Mouse (Mus musculus) midbrain, embryonic 16.5 days (tissue): Measurements from ENCODE around the gene Cdc37l1. TPM values are rescaled to one million over a fixed set of nuclear protein-coding genes. Genes with fewer than 3 reads are reported as not detected.

Experiments
- ATAC-seq: fragments of 200-750 bp; cut with Nextera tagmentation; 2 replicates; pipeline ENCODE4 v1.8.0; 2017; ENCODE audit warnings: moderate TSS enrichment
- H3K27ac ChIP-seq: fragments of 300-500 bp; sonication (generic); 2 replicates; pipeline ENCODE4 v1.5.1; 2014; ENCODE audit warnings: mild to moderate bottlenecking, low read length, mixed read lengths
- H3K27me3 ChIP-seq: fragments of 300-500 bp; sonication (generic); 2 replicates; pipeline ENCODE4 v1.6.1; 2014; ENCODE audit warnings: low read depth, low read length, mixed read lengths; ENCODE audit not compliant: control insufficient read depth, insufficient read depth
- H3K36me3 ChIP-seq: fragments of 300-500 bp; sonication (generic); 2 replicates; pipeline ENCODE4 v1.6.1; 2014; ENCODE audit warnings: mild to moderate bottlenecking, low read length, moderate library complexity, mixed read lengths; ENCODE audit not compliant: control insufficient read depth, insufficient read depth
- H3K4me1 ChIP-seq: fragments of 300-500 bp; sonication (generic); 2 replicates; pipeline ENCODE4 v1.6.1; 2014; ENCODE audit warnings: mild to moderate bottlenecking, low read length, mixed read lengths; ENCODE audit not compliant: control insufficient read depth, insufficient read depth
- H3K4me2 ChIP-seq: fragments of 300-500 bp; sonication (generic); 2 replicates; pipeline ENCODE4 v1.6.1; 2014; ENCODE audit warnings: mild to moderate bottlenecking, low read length, mixed read lengths
- H3K4me3 ChIP-seq: fragments of 300-500 bp; sonication (generic); 2 replicates; pipeline ENCODE4 v1.5.1; 2014; ENCODE audit warnings: low read depth, mild to moderate bottlenecking, low read length, moderate library complexity, mixed read lengths
- H3K9ac ChIP-seq: fragments of 300-500 bp; sonication (generic); 2 replicates; pipeline ENCODE4 v1.6.1; 2014; ENCODE audit warnings: low read depth, low read length, mixed read lengths
- H3K9me3 ChIP-seq: fragments of 300-500 bp; sonication (generic); replicated peaks from 2 replicates; pipeline ENCODE4 v1.6.1; 2014; ENCODE audit warnings: mild to moderate bottlenecking, low read length, mixed read lengths; ENCODE audit not compliant: control insufficient read depth, poor library complexity, severe bottlenecking
- WGBS: fragments of 180-500 bp; shearing (Covaris S2); extraction: QIAGEN DNeasy Blood & Tissue Kit; methylation state at CpG from one replicate; pipeline ENCODE4 v1.1.7; 2014; 5-methylcytosine and 5-hydroxymethylcytosine counted together
- polyA plus RNA-seq: library from polyadenylated mRNA; unstranded; fragments of >200 nt; fragmentation: Nextera tagmentation; extraction: Ambion mirVana; gene quantifications from 2 replicates; pipeline ENCODE4 v1.2.1, GENCODE M21; 2015

Cdc37l1 gene
- polyA plus RNA-seq, 1 experiment from 2014 or later: 48.9 TPM

DNA sequence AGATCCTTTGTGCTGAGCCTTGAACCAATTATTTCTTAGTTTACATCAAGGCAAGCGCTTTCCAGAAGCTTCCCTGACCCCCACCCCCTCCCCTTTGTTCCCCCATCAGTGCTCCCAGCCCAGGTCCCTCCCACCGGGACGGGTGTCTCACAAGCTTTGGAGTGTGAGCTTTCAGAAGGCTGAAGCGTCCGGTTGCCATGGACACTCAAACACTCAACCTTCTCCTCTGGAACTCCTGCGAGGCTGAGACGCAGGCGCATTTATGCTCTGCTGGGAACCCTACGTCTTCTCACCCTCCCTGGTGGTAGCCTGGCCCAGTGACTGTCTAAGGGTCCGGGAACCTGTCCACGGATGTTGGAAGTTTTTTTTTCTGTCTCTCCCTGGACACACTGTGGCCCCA is 22.5 kb upstream of the Cdc37l1 start, which contains the start of gene 4430402I18Rik:
Gene 4430402I18Rik, minus strand, starts transcription at position 149 of the 400 bp plus-strand sequence.
- H3K9me3 ChIP-seq: no peaks in the 10 kb centered on the region
- H3K36me3 ChIP-seq: no peaks in the 10 kb centered on the region
- H3K4me1 ChIP-seq: peaks cover 22% of the 10 kb centered on the region
- 2% methylated on average over 11 of the region's 11 CpGs for WGBS
- no peak within 1 kb of the TSS for H3K27ac ChIP-seq
- no peaks in the 10 kb centered on the region for H3K27me3 ChIP-seq
- peak; percentile 27; the same call in 1 of the 2 replicates for ATAC-seq
- peak within 1 kb of the TSS; percentile 41 for H3K4me2 ChIP-seq
- no peak within 1 kb of the TSS for H3K9ac ChIP-seq
- H3K4me3 ChIP-seq: no peak within 1 kb of the TSS

DNA sequence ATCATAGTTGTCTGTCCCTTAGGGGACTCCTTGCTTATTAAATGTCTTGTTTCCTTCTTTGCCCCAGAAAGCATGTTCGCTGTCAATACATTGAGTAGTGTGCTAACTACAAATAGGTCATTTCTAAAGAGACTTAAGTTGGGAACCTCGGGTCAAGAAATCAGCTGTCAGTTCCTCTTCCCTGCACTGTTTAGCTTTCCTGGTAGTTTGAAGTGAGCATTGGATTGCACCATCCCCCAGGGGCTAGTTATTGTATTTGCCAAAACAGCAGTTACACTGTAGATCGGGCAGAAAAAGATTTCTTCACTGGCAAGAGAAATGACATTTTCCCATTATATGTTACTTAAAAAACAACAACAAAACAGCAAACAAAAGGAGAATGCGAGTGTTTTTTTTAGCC is 22.0 kb upstream of the Cdc37l1 start:
- Histone ChIP-seq H3K9ac (no peak overlapping the region), H3K4me3 (no peak overlapping the region), H3K4me1 (peaks cover 22% of the 10 kb centered on the region), H3K4me2 (no peak overlapping the region), H3K9me3 (no peaks in the 10 kb centered on the region), H3K27ac (no peak overlapping the region), H3K27me3 (no peaks in the 10 kb centered on the region), H3K36me3 (no peaks in the 10 kb centered on the region)
- ATAC-seq: no peak
- WGBS: 68% methylated on average over 4 of the region's 4 CpGs

- Histone ChIP-seq H3K27ac (no peak overlapping the region), H3K4me3 (no peak overlapping the region), H3K4me1 (peaks cover 22% of the 10 kb centered on the region), H3K27me3 (no peaks in the 10 kb centered on the region), H3K9ac (no peak overlapping the region), H3K9me3 (no peaks in the 10 kb centered on the region), H3K36me3 (no peaks in the 10 kb centered on the region), H3K4me2 (no peak overlapping the region)
- 88% methylated on average over 5 of the region's 5 CpGs for WGBS
- no peak for ATAC-seq
Observed at GRCm38 (mm10) chr19:28969231-28969630, 20.9 kb upstream of the Cdc37l1 start.

GRCm38 (mm10) chr19:28970251-28970650 is 19.9 kb upstream of the Cdc37l1 start:
- H3K36me3 ChIP-seq: no peaks in the 10 kb centered on the region
- H3K4me3 ChIP-seq: no peak overlapping the region
- no peak overlapping the region for H3K4me2 ChIP-seq
- H3K9me3 ChIP-seq: no peaks in the 10 kb centered on the region
- H3K9ac ChIP-seq: no peak overlapping the region
- ATAC-seq: no peak
- no peaks in the 10 kb centered on the region for H3K27me3 ChIP-seq
- H3K27ac ChIP-seq: no peak overlapping the region
- peaks cover 16% of the 10 kb centered on the region for H3K4me1 ChIP-seq
- WGBS: 87% methylated on average over 11 of the region's 11 CpGs

- Histone ChIP-seq H3K4me2 (peak overlapping the region; percentile 85), H3K27me3 (no peaks in the 10 kb centered on the region), H3K9me3 (no peaks in the 10 kb centered on the region), H3K4me3 (peak overlapping the region; percentile 43), H3K27ac (0 out of 2 replicates have a peak overlapping the region, but pooled peaks have one; percentile 42), H3K9ac (peak overlapping the region; percentile 68), H3K4me1 (peaks cover 4% of the 10 kb centered on the region; the same call in 1 of the 2 replicates), H3K36me3 (no peaks in the 10 kb centered on the region)
- peak; percentile 91 for ATAC-seq
- 14% methylated on average over 35 of the region's 35 CpGs for whole genome bisulfite sequencing
Observed at GRCm38 (mm10) chr19:28974862-28975611, 15.1 kb upstream of the Cdc37l1 start.

DNA sequence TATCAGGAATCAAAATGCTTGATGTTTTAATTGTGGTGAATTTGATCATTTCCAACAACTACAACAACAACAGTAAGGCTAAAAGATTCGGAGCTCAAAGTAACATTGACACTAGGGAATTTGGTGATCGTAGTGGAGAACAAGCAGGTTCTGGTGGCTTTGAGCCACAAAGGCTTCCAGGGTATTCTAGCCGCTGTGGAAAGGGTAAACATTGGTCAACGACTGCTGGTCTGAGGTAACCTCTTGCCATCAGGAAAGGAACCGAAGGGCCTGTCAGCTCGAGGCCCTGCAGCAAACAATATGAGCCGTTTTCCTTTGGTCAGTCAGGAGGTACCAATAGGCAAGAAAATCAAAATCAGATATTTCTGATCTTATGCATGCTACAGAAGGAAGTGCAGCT is 7.5 kb upstream of the Cdc37l1 start:
- no peak overlapping the region for H3K4me3 ChIP-seq
- no peak for ATAC-seq
- H3K27ac ChIP-seq: no peak overlapping the region
- H3K27me3 ChIP-seq: no peaks in the 10 kb centered on the region
- no peaks in the 10 kb centered on the region for H3K36me3 ChIP-seq
- H3K4me2 ChIP-seq: no peak overlapping the region
- WGBS: 85% methylated on average over 7 of the region's 7 CpGs
- H3K9me3 ChIP-seq: no peaks in the 10 kb centered on the region
- no peak overlapping the region for H3K9ac ChIP-seq
- H3K4me1 ChIP-seq: no peaks in the 10 kb centered on the region

DNA sequence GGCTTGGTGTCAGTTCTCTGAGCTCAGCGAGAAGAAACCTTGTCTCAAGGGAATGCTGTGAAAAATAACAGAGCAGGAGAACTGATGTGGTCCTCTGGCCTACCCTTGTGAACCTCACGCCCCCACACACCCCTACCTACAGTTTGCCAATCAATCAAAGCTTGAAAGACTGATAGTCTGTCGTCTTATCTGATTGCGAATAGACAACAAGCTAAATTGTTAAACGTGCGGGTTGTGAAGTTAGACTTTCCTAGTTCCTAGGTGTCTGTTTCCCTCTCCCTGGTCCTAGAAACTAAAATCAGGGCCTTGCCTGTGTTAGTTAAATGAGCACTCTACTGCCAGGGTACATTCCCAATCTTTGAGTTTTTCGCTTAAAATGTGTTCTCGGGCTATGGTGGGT is 637 bp upstream of the Cdc37l1 start:
- ATAC-seq: no peak
- Histone ChIP-seq H3K4me2 (peak overlapping the region; percentile 78), H3K9ac (no peak overlapping the region), H3K27ac (no peak overlapping the region), H3K9me3 (no peaks in the 10 kb centered on the region), H3K4me3 (peak overlapping the region; percentile 80), H3K36me3 (no peaks in the 10 kb centered on the region; the same call in 1 of the 2 replicates), H3K27me3 (no peaks in the 10 kb centered on the region; the same call in 1 of the 2 replicates), H3K4me1 (peaks cover 15% of the 10 kb centered on the region)
- 76% methylated on average over 8 of the region's 8 CpGs for WGBS

DNA sequence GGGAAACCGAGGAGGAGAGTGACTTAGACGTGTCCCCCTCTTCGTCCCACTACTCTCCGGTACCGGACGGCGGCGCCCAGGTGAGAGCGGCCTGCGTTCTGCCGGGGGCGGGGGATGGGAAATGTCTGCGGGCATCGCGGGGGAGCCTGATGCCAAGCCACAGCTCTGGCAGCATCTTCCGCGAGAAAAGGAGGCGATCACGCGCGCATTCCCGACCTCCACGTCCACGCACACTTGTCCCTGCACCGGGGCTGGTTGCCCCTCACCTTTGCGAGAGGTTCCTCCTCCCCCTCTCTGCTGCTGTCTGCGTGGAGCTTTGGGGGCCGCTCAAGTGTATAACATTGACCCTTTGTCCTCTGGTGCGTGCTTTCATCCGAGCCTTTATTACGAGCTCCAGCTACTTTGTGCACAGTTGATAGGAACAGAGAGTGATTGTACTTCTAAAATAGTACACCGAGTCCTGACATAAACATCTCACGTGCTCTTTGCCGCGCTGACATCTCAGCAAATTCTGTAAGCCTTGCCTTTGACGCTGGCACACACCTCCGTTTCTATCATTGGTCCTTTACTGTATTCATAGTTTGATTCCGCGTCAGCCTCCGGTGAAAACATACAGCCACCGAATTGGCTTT is 554 bp downstream of the Cdc37l1 start:
- Histone ChIP-seq H3K9me3 (no peaks in the 10 kb centered on the region), H3K9ac (peak overlapping the region; percentile 94), H3K27ac (peak overlapping the region; percentile 84), H3K27me3 (no peaks in the 10 kb centered on the region; the same call in 1 of the 2 replicates), H3K4me3 (peak overlapping the region; percentile 80), H3K4me1 (peaks cover 15% of the 10 kb centered on the region), H3K4me2 (peak overlapping the region; percentile 78), H3K36me3 (peaks cover 10% of the 10 kb centered on the region)
- under 1% methylated on average over 41 of the region's 41 CpGs for WGBS
- peak; percentile 75 for ATAC-seq

GRCm38 (mm10) chr19:28991391-28991790 is 1.2 kb downstream of the Cdc37l1 start:
- WGBS: 71% methylated on average over 5 of the region's 5 CpGs
- Histone ChIP-seq H3K9ac (peak overlapping the region; percentile 94), H3K36me3 (peaks cover 14% of the 10 kb centered on the region), H3K4me1 (peaks cover 17% of the 10 kb centered on the region), H3K9me3 (no peaks in the 10 kb centered on the region), H3K27ac (no peak overlapping the region), H3K27me3 (no peaks in the 10 kb centered on the region; the same call in 1 of the 2 replicates), H3K4me2 (peak overlapping the region; percentile 78), H3K4me3 (peak overlapping the region; percentile 80)
- ATAC-seq: no peak
